Mouse (Mus musculus) adrenal gland, postnatal 25 days (tissue): Measurements from ENCODE around the gene Car5a. TPM values are rescaled to one million over a fixed set of nuclear protein-coding genes. Genes with fewer than 3 reads are reported as not detected.

ENCODE experiments used
- DNase-seq: peaks from one replicate; pipeline ENCODE4 v3.0.0; 2021; ENCODE audit warnings: mixed read lengths
- long read RNA-seq: library from polyadenylated mRNA; stranded (forward); transcript quantifications from one replicate; pipeline ENCODE4 v2.0.0, GENCODE M21; 2021
- total RNA-seq: library from RNA; stranded (reverse); gene quantifications from 2 replicates; pipeline ENCODE4 v1.2.3, GENCODE M21; 2021

The Car5a gene
- total RNA-seq = 1.6 TPM in 1 of 2 replicates, not detected in the other
- long read RNA-seq, transcript Car5a-201 (7 exons, 1,249 nt) = major isoform, 121 of 139 reads
- long read RNA-seq, partial matches to known transcripts = 2 of 139 reads
- long read RNA-seq, other reads (novel, unspliced or antisense) = 16 of 139 reads

DNA sequence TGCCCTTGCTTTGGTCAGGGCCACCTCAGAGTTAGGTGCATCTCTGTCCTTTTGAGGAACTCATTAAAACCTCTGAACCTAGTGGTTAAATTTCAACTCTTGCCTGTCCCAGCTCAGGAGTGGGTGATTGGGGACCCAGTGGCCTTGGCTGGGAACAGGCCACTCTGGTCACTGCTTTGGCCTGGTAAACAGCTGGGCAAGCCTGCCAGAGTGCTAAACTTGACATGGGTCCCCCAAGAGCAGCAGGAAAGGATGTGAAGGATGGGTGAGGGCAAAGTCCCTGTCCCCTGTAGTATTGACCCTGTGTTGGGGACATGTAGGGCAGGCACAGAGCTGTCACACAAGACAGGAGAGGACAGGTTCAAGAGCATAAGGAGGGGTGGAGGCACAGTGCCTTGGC is at the start of gene Car5a:
Gene Car5a (minus strand): TSS at position 74 of the 400 bp plus-strand sequence.
- DNase-seq = no peak

- no peak for DNase-seq
Observed at GRCm38 (mm10) chr8:121992911-121993310, 48.2 kb upstream of the Car5a start.

- DNase-seq = no peak
Observed at GRCm38 (mm10) chr8:121991611-121992010, 46.9 kb upstream of the Car5a start.

GRCm38 (mm10) chr8:121990506-121991255 is 46.0 kb upstream of the Car5a start:
- DNase-seq = peak; percentile 30

- no peak for DNase-seq
Observed at GRCm38 (mm10) chr8:121987892-121988291, 43.2 kb upstream of the Car5a start.

DNA sequence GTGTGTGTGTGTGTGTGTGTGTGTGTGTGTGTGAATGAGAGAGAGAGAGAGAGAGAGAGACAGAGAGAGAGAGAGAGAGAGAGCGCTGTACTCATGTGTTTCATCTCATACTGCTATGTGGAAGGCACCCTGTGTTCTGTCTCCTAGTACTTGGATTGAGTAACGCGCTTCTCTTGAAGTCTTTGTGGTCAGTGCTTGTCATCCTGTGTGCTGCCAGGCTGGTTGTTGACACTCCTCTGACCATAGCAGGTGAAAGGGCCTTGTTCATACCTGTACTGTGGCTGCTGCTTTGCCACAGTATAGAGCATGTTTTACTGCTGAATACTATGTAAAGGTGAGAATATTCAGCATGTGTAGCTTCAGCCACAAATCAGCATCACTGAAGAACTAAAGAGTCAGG is 41.0 kb upstream of the Car5a start:
- no peak for DNase-seq

GRCm38 (mm10) chr8:121981520-121981895 is 36.8 kb upstream of the Car5a start:
- DNase-seq = peak; percentile 43

- DNase-seq = no peak
Observed at GRCm38 (mm10) chr8:121980792-121981519, 36.3 kb upstream of the Car5a start.

DNA sequence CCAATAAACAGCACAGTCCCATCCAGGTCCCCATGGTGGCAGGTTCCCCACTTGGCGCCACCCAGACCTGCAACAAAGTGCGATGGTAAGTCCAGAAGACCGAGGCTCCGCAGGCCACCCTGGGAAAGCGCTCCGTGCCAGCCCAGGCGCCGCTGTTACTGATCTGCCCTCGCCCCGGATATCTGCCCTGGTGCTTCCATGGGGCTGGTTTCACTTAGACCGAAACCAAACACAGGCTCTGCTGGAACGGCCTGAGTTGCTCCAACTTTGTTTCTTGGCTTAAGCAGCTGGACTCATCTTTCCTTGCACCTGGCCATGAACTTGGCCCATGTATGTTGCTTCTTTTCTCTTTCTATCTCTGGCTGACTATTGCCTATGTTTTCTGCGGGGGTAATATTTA is 34.0 kb upstream of the Car5a start:
- no peak for DNase-seq

DNA sequence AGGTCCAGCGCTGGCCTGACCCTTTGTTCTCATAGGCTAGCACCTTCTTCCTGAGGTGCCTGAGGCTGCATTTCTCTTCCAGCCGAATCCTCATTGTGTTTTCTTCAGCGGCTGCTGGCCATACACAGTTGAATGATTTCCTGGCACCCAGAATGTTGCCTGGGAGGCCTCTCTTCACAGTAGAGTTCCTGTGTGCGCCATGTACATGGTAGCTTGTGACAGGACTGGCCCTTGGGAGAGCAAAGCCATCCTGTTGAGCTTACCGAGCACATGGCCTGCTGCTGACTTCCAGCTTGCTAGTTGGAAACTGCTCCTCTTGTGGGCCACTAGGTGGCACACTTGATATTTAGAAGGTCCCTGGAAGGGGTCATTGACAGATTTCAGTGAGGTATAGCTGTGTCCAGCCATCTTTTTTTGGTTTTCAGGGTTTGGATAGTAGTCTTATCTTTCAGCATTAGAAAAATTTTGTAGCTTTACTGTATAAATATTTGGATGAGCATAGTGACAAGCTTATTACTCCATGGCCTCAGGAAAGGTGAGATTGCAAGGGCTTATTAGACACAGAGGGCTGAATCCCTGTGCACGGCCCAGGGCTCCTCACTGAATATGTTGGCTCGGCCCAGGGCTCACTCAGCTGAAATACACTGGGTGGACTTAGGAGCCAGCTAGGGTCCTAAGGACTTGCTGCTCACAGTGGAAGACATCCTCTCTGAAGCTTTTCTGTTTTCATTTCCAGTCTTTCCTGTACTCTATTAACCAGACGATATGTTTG is 33.3 kb upstream of the Car5a start:
- DNase-seq = no peak

DNA sequence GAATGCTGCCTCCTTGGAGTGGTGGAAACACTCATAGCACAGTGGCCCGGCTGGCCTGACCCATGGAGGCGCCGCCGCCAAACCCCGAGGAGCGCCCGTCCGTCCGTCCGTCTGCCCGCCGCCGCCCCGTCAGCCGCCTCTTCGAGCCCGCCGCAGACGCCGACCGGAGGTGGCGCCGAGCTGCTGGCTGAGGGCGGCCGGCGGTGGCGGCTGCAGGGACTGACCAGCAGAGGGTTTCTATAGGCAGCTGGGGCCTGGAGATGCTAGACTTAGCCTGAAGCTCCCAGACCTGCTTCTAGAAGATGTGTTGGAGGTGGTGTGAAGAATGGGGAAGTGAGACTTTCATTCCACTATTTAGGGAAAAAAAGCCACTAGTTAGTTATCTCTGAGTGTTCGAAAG is 29.2 kb upstream of the Car5a start:
- DNase-seq = no peak

DNA sequence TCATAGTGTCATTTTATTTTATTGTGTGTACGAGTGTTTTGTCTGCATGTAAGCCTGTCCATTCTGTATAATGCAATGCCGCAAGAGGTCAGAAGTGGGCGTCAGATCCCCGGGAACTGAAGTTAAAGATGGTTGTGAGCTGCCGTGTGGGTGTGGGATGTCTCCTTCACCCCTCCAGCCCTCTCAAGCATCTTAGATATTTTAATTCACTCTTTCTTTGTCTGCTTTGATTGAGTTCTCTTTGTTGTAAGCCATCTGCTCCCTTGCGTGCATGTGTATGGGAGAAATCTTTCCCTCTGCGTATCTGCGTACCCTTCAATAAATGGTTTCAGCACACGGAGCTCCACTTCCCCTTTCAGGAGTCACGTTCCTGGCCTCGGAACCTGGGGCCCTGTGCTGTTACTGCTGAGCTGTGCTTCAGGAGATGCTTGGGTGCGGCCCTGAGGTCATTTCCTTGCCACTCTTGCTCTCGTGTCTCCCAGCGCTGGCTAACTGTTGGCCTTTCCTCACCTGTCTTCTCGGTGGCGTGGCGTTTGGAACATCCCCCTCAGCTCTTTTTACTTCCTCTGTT is 26.9 kb upstream of the Car5a start:
- DNase-seq = no peak

- DNase-seq = no peak
Observed at GRCm38 (mm10) chr8:121970225-121970624, 25.5 kb upstream of the Car5a start.

GRCm38 (mm10) chr8:121968542-121968941 is 23.8 kb upstream of the Car5a start:
- no peak for DNase-seq

GRCm38 (mm10) chr8:121967977-121968376 is 23.3 kb upstream of the Car5a start:
- no peak for DNase-seq

GRCm38 (mm10) chr8:121966714-121967448 is 22.2 kb upstream of the Car5a start:
- DNase-seq = peak; percentile 41

GRCm38 (mm10) chr8:121966110-121966509 is 21.4 kb upstream of the Car5a start:
- DNase-seq = no peak

DNA sequence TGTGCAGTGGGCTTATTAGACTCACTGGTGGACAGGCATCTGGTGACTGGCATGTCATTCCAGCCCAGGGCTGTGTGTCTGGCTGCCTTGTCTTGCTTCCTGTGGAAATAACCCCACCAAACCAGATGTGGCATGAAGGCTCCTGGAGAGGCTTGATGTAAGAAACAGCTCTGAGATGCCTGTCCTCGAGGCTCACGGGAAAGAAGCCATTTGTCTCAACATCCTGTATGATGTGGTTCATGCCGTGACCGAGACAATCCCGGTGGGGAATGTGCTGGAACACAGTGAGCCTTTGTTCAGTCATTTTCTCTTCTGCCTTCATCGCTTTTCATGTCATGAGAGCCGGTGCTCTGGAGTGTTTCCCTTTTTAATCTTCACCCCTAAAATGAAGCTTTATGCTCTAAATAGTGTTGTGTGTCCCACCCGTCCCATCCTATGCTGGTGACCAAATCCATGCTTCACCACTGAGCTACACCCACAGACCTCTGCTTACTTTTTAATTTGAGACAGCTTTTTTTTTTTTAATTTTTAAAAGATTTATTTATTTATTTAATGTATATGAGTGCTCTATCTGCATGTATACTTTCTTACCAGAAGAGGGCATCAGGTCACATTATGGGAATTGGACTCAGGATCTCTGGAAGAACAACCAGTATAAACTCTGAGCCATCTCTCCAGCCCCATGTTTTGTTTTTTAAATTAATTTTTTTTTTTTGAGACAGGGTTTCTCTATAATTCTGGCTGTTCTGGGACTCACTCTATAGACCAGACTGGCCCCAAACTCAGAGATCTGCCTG is 20.2 kb upstream of the Car5a start:
- DNase-seq = no peak

- DNase-seq = no peak
Observed at GRCm38 (mm10) chr8:121962892-121963291, 18.2 kb upstream of the Car5a start.

- DNase-seq = no peak
Observed at GRCm38 (mm10) chr8:121958395-121958794, 13.7 kb upstream of the Car5a start.
